Mouse (Mus musculus): ENCODE measurements at regions not wholly inside any gene's neighbourhood (a gene's known extent, or its start where the extent isn't known, plus 50 kb on each side); places are given as distances from the start of the nearest gene placed in this dataset.

DNA sequence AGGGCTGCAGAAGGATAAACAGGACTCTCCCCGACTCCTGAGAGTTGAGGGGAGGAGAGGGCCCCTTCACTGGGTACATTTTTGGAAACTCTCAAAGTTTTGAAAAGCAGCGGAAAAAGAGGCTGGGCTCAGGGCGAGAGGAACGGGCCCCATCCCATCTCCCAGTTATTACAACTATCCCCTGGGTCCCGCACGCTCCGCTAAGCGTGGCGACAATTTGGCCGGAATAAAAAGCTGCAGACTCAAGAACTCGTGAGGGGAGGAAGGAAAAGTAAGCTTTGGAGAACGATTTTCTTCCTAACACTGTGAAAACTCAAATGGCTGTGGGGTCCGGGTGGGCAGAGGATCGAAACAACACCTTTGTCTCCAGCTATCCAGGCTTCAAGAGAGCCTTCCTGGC lies 611.4 kb upstream of the Sall1 start:
- TF ChIP-seq CTCF (IDR thresholded peaks at IDR 0.05; ENCODE audit: low read depth) (no peak), EP300 (IDR thresholded peaks at IDR 0.05; ENCODE audit: low read depth) (no peak)
